Mouse (Mus musculus) hindbrain, postnatal 0 days (tissue): ENCODE measurements around the gene Gm49387. TPM values are rescaled to one million over a fixed set of nuclear protein-coding genes. Genes with fewer than 3 reads are reported as not detected.

Source experiments
- ATAC-seq: fragments of 200-750 bp; cut with Nextera tagmentation; 2 replicates; pipeline ENCODE4 v1.8.0; 2017; ENCODE audit warnings: mild to moderate bottlenecking, moderate TSS enrichment, moderate library complexity
- DNase-seq: peaks from one replicate; pipeline ENCODE4 v3.0.0-alpha.2; 2015; ENCODE audit warnings: low spot score
- H3K27ac ChIP-seq: fragments of 300-500 bp; sonication (generic); 2 replicates; pipeline ENCODE4 v1.5.1; 2014; ENCODE audit warnings: mild to moderate bottlenecking
- H3K27me3 ChIP-seq: fragments of 300-500 bp; sonication (generic); 2 replicates; pipeline ENCODE4 v1.6.1; 2014; ENCODE audit warnings: low read length, mixed read lengths; ENCODE audit not compliant: insufficient read depth
- H3K36me3 ChIP-seq: fragments of 300-500 bp; sonication (generic); 2 replicates; pipeline ENCODE4 v1.6.1; 2014; ENCODE audit warnings: low read length, mixed read lengths; ENCODE audit not compliant: insufficient read depth
- H3K4me1 ChIP-seq: fragments of 300-500 bp; sonication (generic); 2 replicates; pipeline ENCODE4 v1.6.1; 2014; ENCODE audit warnings: antibody characterized with exemption, low read length, mixed read lengths; ENCODE audit not compliant: insufficient read depth
- H3K4me2 ChIP-seq: fragments of 300-500 bp; sonication (generic); 2 replicates; pipeline ENCODE4 v1.6.1; 2014; ENCODE audit warnings: low read depth, mild to moderate bottlenecking, low read length, moderate library complexity, mixed read lengths
- H3K4me3 ChIP-seq: fragments of 300-500 bp; sonication (generic); 2 replicates; pipeline ENCODE4 v1.5.1; 2014; ENCODE audit warnings: low read length
- H3K9ac ChIP-seq: fragments of 300-500 bp; sonication (generic); replicated peaks from 2 replicates; pipeline ENCODE4 v1.6.1; 2014; ENCODE audit warnings: mild to moderate bottlenecking, low read length, moderate library complexity, mixed read lengths
- H3K9me3 ChIP-seq: fragments of 300-500 bp; sonication (generic); 2 replicates; pipeline ENCODE4 v1.6.1; 2016; ENCODE audit warnings: low read length, mixed read lengths
- CTCF ChIP-seq: IDR thresholded peaks from 2 replicates; pipeline ENCODE4 v1.5.1; 2016; ENCODE audit warnings: antibody characterized with exemption, control low read depth, low read depth
- WGBS: fragments of 180-500 bp; shearing (Covaris S2); extraction: QIAGEN DNeasy Blood & Tissue Kit; methylation state at CpG from one replicate; pipeline ENCODE4 v1.1.7; 2014; 5-methylcytosine and 5-hydroxymethylcytosine counted together
- polyA plus RNA-seq: library from polyadenylated mRNA; unstranded; fragments of >200 nt; fragmentation: Nextera tagmentation; extraction: Ambion mirVana; gene quantifications from 2 replicates; pipeline ENCODE4 v1.2.1, GENCODE M21; 2015
- total RNA-seq: library from RNA; depleted of rRNA; stranded (reverse); fragments of >200 nt; gene quantifications from 2 replicates; pipeline ENCODE4 v1.2.3, GENCODE M21; 2014; rRNA removed

Gm49387 gene
- total and polyA plus RNA-seq, 2 experiments from 2014 or later: not detected

- Histone ChIP-seq H3K4me3 (no peak overlapping the region), H3K4me2 (no peak overlapping the region), H3K9ac (no peak overlapping the region), H3K36me3 (peaks cover 38% of the 10 kb centered on the region), H3K9me3 (no peaks in the 10 kb centered on the region), H3K4me1 (no peaks in the 10 kb centered on the region), H3K27me3 (no peaks in the 10 kb centered on the region), H3K27ac (no peak overlapping the region)
- TF ChIP-seq CTCF: no peak
- no peak for ATAC-seq
- DNase-seq: no peak
- 91% methylated on average over 3 of the region's 3 CpGs for WGBS
These were observed 130.4 kb downstream of the Gm49387 start for GRCm38 (mm10) chr14:31510322-31510721.

DNA sequence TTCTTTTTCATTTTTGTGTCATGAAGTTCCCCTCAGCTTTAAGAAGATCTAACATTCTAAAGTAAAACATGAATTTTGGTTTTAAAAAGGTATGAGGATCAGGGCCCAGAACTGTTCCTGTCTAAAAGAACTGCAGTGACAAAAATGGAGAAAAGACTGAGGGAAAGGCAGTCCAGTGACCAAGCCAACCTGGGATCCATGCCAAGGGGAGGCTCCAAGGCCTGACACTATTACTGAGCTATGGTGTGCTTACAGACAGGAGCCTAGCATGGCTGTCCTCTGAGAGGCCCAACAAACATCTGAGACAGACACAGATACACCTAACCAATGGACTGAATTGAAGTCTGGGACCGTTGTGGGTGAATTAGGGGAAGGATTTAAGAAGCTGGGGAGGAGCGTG lies 130.8 kb downstream of the Gm49387 start:
- no peak overlapping the region for H3K4me3 ChIP-seq
- 96% methylated on average over 2 of the region's 2 CpGs for WGBS
- DNase-seq (peak; percentile 49), ATAC-seq (no peak)
- no peaks in the 10 kb centered on the region for H3K27me3 ChIP-seq
- H3K36me3 ChIP-seq: peaks cover 42% of the 10 kb centered on the region
- no peaks in the 10 kb centered on the region for H3K9me3 ChIP-seq
- no peak overlapping the region for H3K4me2 ChIP-seq
- H3K27ac ChIP-seq: no peak overlapping the region
- no peak overlapping the region for H3K9ac ChIP-seq
- no peak for TF ChIP-seq CTCF
- H3K4me1 ChIP-seq: no peaks in the 10 kb centered on the region

DNA sequence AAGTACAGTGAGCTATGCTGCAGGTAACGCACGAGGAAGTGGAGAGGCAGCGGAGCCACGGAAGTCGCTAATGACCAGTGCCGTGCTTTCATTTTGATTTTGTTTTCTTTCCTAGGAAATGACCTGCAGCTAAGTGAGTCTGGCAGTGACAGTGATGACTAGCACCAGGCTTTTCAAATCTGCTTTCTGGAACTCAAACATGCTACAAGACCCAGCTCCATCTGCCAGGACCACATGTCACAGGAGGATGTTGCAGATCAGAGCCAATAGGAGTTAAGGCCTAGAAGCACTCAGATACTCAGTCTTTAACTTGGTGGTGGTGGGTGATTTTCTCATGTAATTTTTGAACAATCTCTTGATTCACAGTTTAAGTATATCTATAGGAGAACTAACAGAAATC lies 134.2 kb downstream of the Gm49387 start:
- no peaks in the 10 kb centered on the region for H3K9me3 ChIP-seq
- H3K36me3 ChIP-seq: peaks cover 70% of the 10 kb centered on the region
- H3K9ac ChIP-seq: no peak overlapping the region
- no peaks in the 10 kb centered on the region for H3K4me1 ChIP-seq
- no peak overlapping the region for H3K4me3 ChIP-seq
- TF ChIP-seq CTCF: no peak
- ATAC-seq: no peak
- 95% methylated on average over 6 of the region's 6 CpGs for WGBS
- H3K4me2 ChIP-seq: no peak overlapping the region
- DNase-seq: no peak
- no peak overlapping the region for H3K27ac ChIP-seq
- H3K27me3 ChIP-seq: no peaks in the 10 kb centered on the region

DNA sequence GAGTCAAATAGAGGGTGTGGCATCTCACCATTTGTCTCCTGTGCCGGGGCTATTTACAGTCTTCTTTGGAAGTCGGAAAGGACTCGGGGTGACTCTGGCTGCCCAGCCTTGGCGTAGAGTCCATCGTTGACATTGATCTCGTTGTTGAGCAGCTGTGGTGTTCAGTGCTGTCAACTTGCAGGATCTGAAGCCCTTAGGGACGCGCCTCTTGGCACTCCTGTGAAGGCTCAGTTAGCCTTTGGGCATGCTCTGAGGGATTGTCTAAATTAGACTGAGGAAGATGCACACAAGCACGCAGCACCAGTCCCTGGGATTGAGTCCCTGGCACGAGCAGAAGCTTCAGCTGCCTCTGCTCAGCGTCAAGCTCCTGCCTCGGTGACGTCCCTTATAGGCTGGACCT lies 137.3 kb downstream of the Gm49387 start:
- Histone ChIP-seq H3K9me3 (no peaks in the 10 kb centered on the region), H3K9ac (no peak overlapping the region), H3K27ac (no peak overlapping the region), H3K4me3 (no peak overlapping the region), H3K36me3 (peaks cover 62% of the 10 kb centered on the region), H3K4me1 (no peaks in the 10 kb centered on the region), H3K4me2 (no peak overlapping the region), H3K27me3 (no peaks in the 10 kb centered on the region)
- ATAC-seq (no peak), DNase-seq (no peak)
- 89% methylated on average over 13 of the region's 13 CpGs for WGBS
- no peak for TF ChIP-seq CTCF

Other genes with a start within 250 kb of the Gm49387 start
- 41.6 and 53.9 TPM in 2 replicates for gene Sh3bp5, start 204.8 kb downstream of the Gm49387 start, total RNA-seq
- gene Sh3bp5, start 204.8 kb downstream of the Gm49387 start, polyA plus RNA-seq: 127 and 149 TPM in 2 replicates
- gene Eaf1, start 146.5 kb downstream of the Gm49387 start, total RNA-seq: 8.6 and 11.7 TPM in 2 replicates
- 6.3 and 6.4 TPM in 2 replicates for gene Eaf1, start 146.5 kb downstream of the Gm49387 start, polyA plus RNA-seq
- gene Mettl6, start 145.8 kb downstream of the Gm49387 start, total RNA-seq: 14.8 and 14.9 TPM in 2 replicates
- 32.7 and 36.8 TPM in 2 replicates for gene Mettl6, start 145.8 kb downstream of the Gm49387 start, polyA plus RNA-seq
- gene Colq, start 49.5 kb downstream of the Gm49387 start, total RNA-seq: 0.47 and 0.63 TPM in 2 replicates
- 0.79 and 0.80 TPM in 2 replicates for gene Colq, start 49.5 kb downstream of the Gm49387 start, polyA plus RNA-seq
- 30.8 and 42.4 TPM in 2 replicates for gene Btd, start 150 bp upstream of the Gm49387 start, total RNA-seq
- 22.4 and 24.5 TPM in 2 replicates for gene Btd, start 150 bp upstream of the Gm49387 start, polyA plus RNA-seq
- 6.3 and 12.8 TPM in 2 replicates for gene Hacl1, start 408 bp upstream of the Gm49387 start, total RNA-seq
- 10.9 and 11.3 TPM in 2 replicates for gene Hacl1, start 408 bp upstream of the Gm49387 start, polyA plus RNA-seq
- 21.9 and 24.9 TPM in 2 replicates for gene Ankrd28, start 189.8 kb upstream of the Gm49387 start, total RNA-seq
- 8.1 and 8.5 TPM in 2 replicates for gene Ankrd28, start 189.8 kb upstream of the Gm49387 start, polyA plus RNA-seq